Mouse (Mus musculus): ENCODE results near the gene Rap2c.

GRCm38 (mm10) chrX:50995310-50995709 lies 22.5 kb downstream of the Rap2c start:
- TF ChIP-seq CTCF (IDR thresholded peaks at IDR 0.05; ENCODE audit: low read depth) (no peak), EP300 (IDR thresholded peaks at IDR 0.05; ENCODE audit: low read depth) (no peak)
